Comparison of ENCODE assay signal across 11 mouse cellular contexts in the genomic region with DNA sequence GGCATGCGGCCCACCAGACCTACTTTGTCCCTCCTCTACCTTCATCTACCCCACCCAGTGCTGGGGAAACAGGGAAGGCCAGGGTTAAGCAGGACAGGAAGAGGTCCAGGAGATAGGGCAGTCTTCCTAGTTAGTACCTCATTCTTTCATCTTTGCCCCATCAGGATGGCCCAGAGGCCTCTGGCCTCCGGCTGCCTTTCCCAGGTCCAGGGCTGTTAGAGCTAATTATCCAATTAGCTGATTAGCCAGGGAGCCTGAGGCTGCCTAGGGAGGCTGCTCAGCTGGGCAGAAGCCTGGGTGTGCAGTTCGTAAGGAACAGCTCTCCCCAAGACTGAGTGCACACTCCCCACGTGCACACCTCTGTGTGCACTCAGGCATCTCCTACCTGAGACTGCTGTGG. TPM values are rescaled to one million over a fixed set of nuclear protein-coding genes. Genes with fewer than 3 reads are reported as not detected.
A peak's percentile ranks its signal among the peaks of the same experiment; 100 is the strongest.
DNase-seq lines count a peak whose midpoint lies in the region; ATAC-seq and TF ChIP-seq lines count a peak whose summit lies in the region.
"Had no signal": no experiment of that assay in that cellular context is flagged by ENCODE, and none has a peak within 500 bp of the region (broad histone marks: within the 10 kb centered on the region; RNA-seq: fewer than 3 reads in every experiment).

No protein-coding gene starts in this region.

- no peak for TF ChIP-seq POLR2A in liver, adult 2 months (IDR thresholded peaks at IDR 0.05; ENCODE audit: extremely low read depth, insufficient read depth, low read length)
- TF ChIP-seq POLR2A in olfactory bulb, adult 2 months (IDR thresholded peaks at IDR 0.05; ENCODE audit: insufficient read depth, low read depth, low read length) = no peak

- no peak for DNase-seq in liver, adult 2 months (ENCODE audit: extremely low read depth, low read depth, low spot score)
- DNase-seq in liver = no peak
- no peak for DNase-seq in frontal cortex, adult 2 months (ENCODE audit: extremely low spot score in 1 of 2, low spot score in 1 of 2)
- no peak for DNase-seq in spleen, adult 18-20 months
- no peak for DNase-seq in urinary bladder, postnatal 10 days (ENCODE audit: low spot score)
- DNase-seq: cerebellum, adult 8-10 months; thymus, postnatal 14 days had no signal

- H3K4me1 ChIP-seq in liver, adult 2 months (ENCODE audit: control insufficient read depth, insufficient read depth, low read length) = peaks cover 33% of the 10 kb centered on the region
- peaks cover 77% of the 10 kb centered on the region for H3K4me1 ChIP-seq in forebrain, embryonic 12.5 days
- peaks cover 89% of the 10 kb centered on the region for H3K4me1 ChIP-seq in limb, embryonic 12.5 days (replicated peaks)
- H3K4me1 ChIP-seq in olfactory bulb, adult 2 months (ENCODE audit: control insufficient read depth, insufficient read depth, low read length) = peaks cover 44% of the 10 kb centered on the region

- no peaks in the 10 kb centered on the region for H3K27me3 ChIP-seq in liver, adult 2 months (ENCODE audit: control insufficient read depth, insufficient read depth, low read length)
- H3K27me3 ChIP-seq in forebrain, embryonic 12.5 days = peaks cover 57% of the 10 kb centered on the region
- peaks cover 23% of the 10 kb centered on the region for H3K27me3 ChIP-seq in limb, embryonic 12.5 days
- H3K27me3 ChIP-seq: Patski had no signal

- H3K27ac ChIP-seq in liver, adult 2 months (replicated peaks; ENCODE audit: insufficient read depth, low read depth, low read length) = peak overlapping the region; percentile 79; the same call in 1 of the 2 replicates
- H3K27ac ChIP-seq in forebrain, embryonic 12.5 days = peak overlapping the region; percentile 96
- peak overlapping the region; percentile 97 for H3K27ac ChIP-seq in limb, embryonic 12.5 days
- H3K27ac ChIP-seq in olfactory bulb, adult 2 months (ENCODE audit: insufficient read depth, low read depth, low read length) = 0 out of 2 replicates have a peak overlapping the region, but pooled peaks have one; percentile 55

- no peaks in the 10 kb centered on the region for H3K79me2 ChIP-seq in liver, adult 2 months (ENCODE audit: control insufficient read depth, insufficient read depth, low read length)

- H3K4me3 ChIP-seq in liver, adult 2 months (ENCODE audit: insufficient read depth, low read depth, low read length) = no peak overlapping the region
- no peak overlapping the region for H3K4me3 ChIP-seq in forebrain, embryonic 12.5 days (replicated peaks)
- no peak overlapping the region for H3K4me3 ChIP-seq in limb, embryonic 12.5 days (replicated peaks)
- H3K4me3 ChIP-seq in olfactory bulb, adult 2 months (ENCODE audit: insufficient read depth, low read depth, low read length) = no peak overlapping the region

- WGBS in liver, adult 2 months = 76% methylated on average over 4 of the region's 4 CpGs
- WGBS in forebrain, embryonic 12.5 days = 22% methylated on average over 4 of the region's 4 CpGs
- 38% methylated on average over 4 of the region's 4 CpGs for WGBS in limb, embryonic 12.5 days
- 59% methylated on average over 4 of the region's 4 CpGs for WGBS in olfactory bulb, adult 2 months

- no peak for TF ChIP-seq CTCF in liver, adult 2 months (IDR thresholded peaks at IDR 0.05; ENCODE audit: low read depth, low read length)
- no peak for TF ChIP-seq CTCF in olfactory bulb, adult 2 months (IDR thresholded peaks at IDR 0.05; ENCODE audit: insufficient read depth, low read depth, low read length)

- 0 out of 2 replicates have a peak overlapping the region, but pooled peaks have one; percentile 15 for H3K4me2 ChIP-seq in forebrain, embryonic 12.5 days
- H3K4me2 ChIP-seq in limb, embryonic 12.5 days = peak overlapping the region; percentile 20; the same call in 1 of the 2 replicates

- H3K36me3 ChIP-seq in liver, adult 2 months (ENCODE audit: control insufficient read depth, insufficient read depth, low read length) = 0 out of 2 replicates have a peak, but pooled peaks cover 2% of the 10 kb centered on the region
- H3K36me3 ChIP-seq in forebrain, embryonic 12.5 days (replicated peaks) = peaks cover 11% of the 10 kb centered on the region; the same call in 1 of the 2 replicates
- H3K36me3 ChIP-seq in limb, embryonic 12.5 days = peaks cover 39% of the 10 kb centered on the region

- no peaks in the 10 kb centered on the region for H3K9me3 ChIP-seq in forebrain, embryonic 12.5 days
- no peaks in the 10 kb centered on the region for H3K9me3 ChIP-seq in limb, embryonic 12.5 days

- H3K9ac ChIP-seq in liver, adult 2 months (ENCODE audit: low read depth, low read length) = no peak overlapping the region
- H3K9ac ChIP-seq in forebrain, embryonic 12.5 days = peak overlapping the region; percentile 38; the same call in 1 of the 2 replicates
- H3K9ac ChIP-seq in limb, embryonic 12.5 days (replicated peaks) = peak overlapping the region; percentile 8; the same call in 1 of the 2 replicates

- ATAC-seq in forebrain, embryonic 12.5 days (ENCODE audit: low FRiP score) = no peak
- ATAC-seq in limb, embryonic 12.5 days (ENCODE audit: insufficient number of reproducible peaks, insufficient read depth, low FRiP score, low TSS enrichment, low read depth) = no peak
- ATAC-seq: Patski had no signal

RNA-seq across cellular contexts. Expression of a gene that starts 9.4 kb away (rescaled TPM):
- not detected in 2 replicates for total RNA-seq in liver, adult 2 months (2014; rRNA removed)
- polyA plus RNA-seq in liver, adult 2 months (2012; rRNA removed) = 0.19 TPM in 1 of 2 replicates, not detected in the other
- 2.2 and 3.5 TPM in 2 replicates for polyA plus RNA-seq in forebrain, embryonic 12.5 days (2016; fragmentation: Nextera tagmentation; extraction: Ambion mirVana)
- 9.7 and 11.8 TPM in 2 replicates for polyA plus RNA-seq in limb, embryonic 12.5 days (2016; fragmentation: Nextera tagmentation; extraction: Ambion mirVana)
- not detected in 2 replicates for polyA plus RNA-seq in olfactory bulb, adult 2 months (2012; ENCODE audit: insufficient read depth, insufficient read length, low replicate concordance, missing spikeins)
- polyA plus RNA-seq in frontal cortex, adult 2 months (2012; rRNA removed) = 0.36 TPM in 1 of 2 replicates, not detected in the other

RNA-seq across cellular contexts. Expression of a gene that starts 12.1 kb away (rescaled TPM):
- total RNA-seq in liver, adult 2 months (2014; rRNA removed) = 0.18 and 0.47 TPM in 2 replicates
- polyA plus RNA-seq in liver, adult 2 months (2012; rRNA removed) = 0.71 and 1.3 TPM in 2 replicates
- polyA plus RNA-seq in forebrain, embryonic 12.5 days (2016; fragmentation: Nextera tagmentation; extraction: Ambion mirVana) = 3.1 and 3.9 TPM in 2 replicates
- 3.7 and 4.7 TPM in 2 replicates for polyA plus RNA-seq in limb, embryonic 12.5 days (2016; fragmentation: Nextera tagmentation; extraction: Ambion mirVana)
- not detected in 2 replicates for polyA plus RNA-seq in olfactory bulb, adult 2 months (2012; ENCODE audit: insufficient read depth, insufficient read length, low replicate concordance, missing spikeins)
- 2.9 and 4.1 TPM in 2 replicates for polyA plus RNA-seq in frontal cortex, adult 2 months (2012; rRNA removed)

RNA-seq across cellular contexts. Expression of a gene that starts 25.7 kb away (rescaled TPM):
- total RNA-seq in liver, adult 2 months (2014; rRNA removed) = 5.3 and 8.0 TPM in 2 replicates
- polyA plus RNA-seq in liver, adult 2 months (2012; rRNA removed) = 31.0 and 32.6 TPM in 2 replicates
- 22.8 and 26.6 TPM in 2 replicates for polyA plus RNA-seq in forebrain, embryonic 12.5 days (2016; fragmentation: Nextera tagmentation; extraction: Ambion mirVana)
- 16.9 and 21.4 TPM in 2 replicates for polyA plus RNA-seq in limb, embryonic 12.5 days (2016; fragmentation: Nextera tagmentation; extraction: Ambion mirVana)
- not detected in 2 replicates for polyA plus RNA-seq in olfactory bulb, adult 2 months (2012; ENCODE audit: insufficient read depth, insufficient read length, low replicate concordance, missing spikeins)
- polyA plus RNA-seq in frontal cortex, adult 2 months (2012; rRNA removed) = 79.7 and 79.8 TPM in 2 replicates

RNA-seq across cellular contexts. Expression of a gene that starts 27.3 kb away (rescaled TPM):
- 20.7 and 27.3 TPM in 2 replicates for total RNA-seq in liver, adult 2 months (2014; rRNA removed)
- 44.6 and 58.6 TPM in 2 replicates for polyA plus RNA-seq in liver, adult 2 months (2012; rRNA removed)
- polyA plus RNA-seq in forebrain, embryonic 12.5 days (2016; fragmentation: Nextera tagmentation; extraction: Ambion mirVana) = 55.4 and 59.6 TPM in 2 replicates
- 63.4 and 66.9 TPM in 2 replicates for polyA plus RNA-seq in limb, embryonic 12.5 days (2016; fragmentation: Nextera tagmentation; extraction: Ambion mirVana)
- not detected in 2 replicates for polyA plus RNA-seq in olfactory bulb, adult 2 months (2012; ENCODE audit: insufficient read depth, insufficient read length, low replicate concordance, missing spikeins)
- 143 and 157 TPM in 2 replicates for polyA plus RNA-seq in frontal cortex, adult 2 months (2012; rRNA removed)

RNA-seq across cellular contexts. Expression of a gene that starts 50.7 kb away (rescaled TPM):
- 13.1 and 15.6 TPM in 2 replicates for total RNA-seq in liver, adult 2 months (2014; rRNA removed)
- 12.0 and 12.6 TPM in 2 replicates for polyA plus RNA-seq in liver, adult 2 months (2012; rRNA removed)
- polyA plus RNA-seq in forebrain, embryonic 12.5 days (2016; fragmentation: Nextera tagmentation; extraction: Ambion mirVana) = 53.7 and 62.2 TPM in 2 replicates
- polyA plus RNA-seq in limb, embryonic 12.5 days (2016; fragmentation: Nextera tagmentation; extraction: Ambion mirVana) = 134 and 144 TPM in 2 replicates
- not detected in 2 replicates for polyA plus RNA-seq in olfactory bulb, adult 2 months (2012; ENCODE audit: insufficient read depth, insufficient read length, low replicate concordance, missing spikeins)
- 11.1 and 21.5 TPM in 2 replicates for polyA plus RNA-seq in frontal cortex, adult 2 months (2012; rRNA removed)
